9 mouse cellular contexts compared by ENCODE assay signal in the genomic region with DNA sequence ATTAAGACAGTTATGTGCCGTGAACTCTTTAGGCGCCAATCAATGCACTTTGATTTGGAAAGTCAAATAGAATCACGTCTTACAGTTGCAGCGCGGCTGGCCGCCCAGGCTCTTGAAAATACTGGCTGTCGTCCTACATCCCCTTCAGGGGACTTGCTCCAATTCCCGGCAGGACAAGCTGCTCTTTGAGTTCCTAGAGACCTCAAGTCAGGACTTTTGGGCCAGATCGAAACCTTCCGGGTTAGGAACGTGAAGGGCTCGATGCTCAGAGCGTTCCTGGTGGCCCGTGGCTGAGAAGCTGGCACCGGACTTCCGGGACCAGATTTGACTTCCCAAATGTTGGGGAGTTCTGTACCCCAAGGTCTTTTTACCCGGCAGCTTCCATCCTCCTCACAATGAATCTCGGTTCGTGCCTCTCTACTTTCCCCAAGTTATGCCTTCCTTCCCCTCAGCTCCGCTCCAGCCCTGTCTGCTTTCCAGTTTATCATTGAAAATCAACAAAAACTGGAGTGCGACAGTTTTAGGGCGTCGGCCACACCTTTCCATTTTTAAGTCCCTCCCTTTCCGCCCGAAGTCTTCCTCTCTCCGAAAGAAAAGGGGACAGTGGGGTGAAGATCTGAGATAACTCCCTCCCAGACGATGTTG. TPM values are rescaled to one million over a fixed set of nuclear protein-coding genes. Genes with fewer than 3 reads are reported as not detected.
DNase-seq lines count a peak whose midpoint lies in the region; ATAC-seq and TF ChIP-seq lines count a peak whose summit lies in the region.
"Had no signal": no experiment of that assay in that cellular context is flagged by ENCODE, and none has a peak within 500 bp of the region (broad histone marks: within the 10 kb centered on the region; RNA-seq: fewer than 3 reads in every experiment).

No protein-coding gene starts in this region.

- no peak for TF ChIP-seq POLR2A in brain, embryonic 14.5 days (IDR thresholded peaks at IDR 0.05; ENCODE audit: borderline replicate concordance, extremely low read depth, insufficient read depth, insufficient read length, poor library complexity, severe bottlenecking)

- peak overlapping the region; percentile 28 for H3K9ac ChIP-seq in forebrain, postnatal 0 days

- WGBS in forebrain, postnatal 0 days, result 2% methylated on average over 27 of the region's 27 CpGs
- WGBS in macrophage (ENCODE audit: missing documents), result 4% methylated on average over 26 of the region's 27 CpGs

- no peaks in the 10 kb centered on the region for H3K79me2 ChIP-seq in macrophage (ENCODE audit: inconsistent target)

- no peak for TF ChIP-seq CTCF in brain, embryonic 14.5 days (IDR thresholded peaks at IDR 0.05; ENCODE audit: borderline replicate concordance, extremely low read depth, insufficient read depth, insufficient read length)
- TF ChIP-seq CTCF in forebrain, postnatal 0 days (IDR thresholded peaks at IDR 0.05; ENCODE audit: low read depth), result no peak

- H3K4me1 ChIP-seq in forebrain, postnatal 0 days (ENCODE audit: insufficient read depth), result peaks cover 4% of the 10 kb centered on the region; the same call in 1 of the 2 replicates

- H3K9me3 ChIP-seq in forebrain, postnatal 0 days (ENCODE audit: low read length), result no peaks in the 10 kb centered on the region

- H3K27ac ChIP-seq in forebrain, postnatal 0 days (ENCODE audit: low read depth, low read length), result peak overlapping the region; percentile 35; the same call in 1 of the 2 replicates
- H3K27ac ChIP-seq in macrophage, result no peak overlapping the region

- no peaks in the 10 kb centered on the region for H3K36me3 ChIP-seq in forebrain, postnatal 0 days (ENCODE audit: insufficient read depth)
- H3K36me3 ChIP-seq in macrophage (ENCODE audit: inconsistent target), result no peaks in the 10 kb centered on the region
- H3K36me3 ChIP-seq: G1E had no signal

- H3K4me2 ChIP-seq in forebrain, postnatal 0 days (ENCODE audit: low read depth), result peak overlapping the region; percentile 42

- ATAC-seq in forebrain, postnatal 0 days, result no peak
- ATAC-seq in frontal cortex, adult (ENCODE audit: low TSS enrichment), result no peak

- peak; percentile 29 for DNase-seq in kidney, adult 18-20 months
- DNase-seq in kidney, postnatal 4 days, result no peak
- peak; percentile 64 for DNase-seq in brain, embryonic 14.5 days (ENCODE audit: low read depth)
- DNase-seq in forebrain, postnatal 0 days, result peak; percentile 62
- no peak for DNase-seq in layer of hippocampus, adult 8-10 months (ENCODE audit: low spot score in 2 of 2)
- no peak for DNase-seq in thymus, postnatal 0 days (ENCODE audit: low spot score)

- peaks cover 76% of the 10 kb centered on the region for H3K27me3 ChIP-seq in forebrain, postnatal 0 days (ENCODE audit: insufficient read depth, low read length)

- peak overlapping the region; percentile 11 for H3K4me3 ChIP-seq in forebrain, postnatal 0 days (ENCODE audit: low read depth, low read length)
- peak overlapping the region; percentile 3; the same call in 1 of the 2 replicates for H3K4me3 ChIP-seq in macrophage (ENCODE audit: inconsistent target)

RNA-seq across cellular contexts. Expression of a gene that starts 2.3 kb away (rescaled TPM):
- 7.9 and 12.2 TPM in 2 replicates for polyA plus RNA-seq in brain, embryonic 14.5 days (2012; rRNA removed)
- 57.1 and 106 TPM in 2 replicates for total RNA-seq in forebrain, postnatal 0 days (2014; rRNA removed)
- 21.7 and 43.1 TPM in 2 replicates for polyA plus RNA-seq in forebrain, postnatal 0 days (2015; fragmentation: Nextera tagmentation; extraction: Ambion mirVana)
- 1 to 10 TPM in 22 of 26 experiments, under 1 TPM in 4; 0.55 to 7.8 (median 1.9) TPM for total RNA-seq in macrophage (2018; cell fraction: chromatin; rRNA removed)
- total RNA-seq in macrophage (2018; cell fraction: cytosol; rRNA removed), result 1 to 10 TPM in 3 of 26 experiments, under 1 TPM in 23; 0.24 to 1.3 (median 0.59) TPM
- 1 to 10 TPM in 15 of 26 experiments, under 1 TPM in 11; 0.29 to 4.8 (median 1.2) TPM for total RNA-seq in macrophage (2018; cell fraction: nucleus; rRNA removed)
- 0.40 to 0.72 TPM (median 0.54 TPM) in 3 replicates for polyA plus RNA-seq in macrophage (2018)
- 10 to 100 TPM; 15.4 to 20.3 (median 16.3) TPM for total RNA-seq in layer of hippocampus, adult 8-10 months (2022)
- polyA plus RNA-seq in thymus, postnatal 0 days (2015; fragmentation: Nextera tagmentation; extraction: Ambion mirVana), result 0.10 and 0.14 TPM in 2 replicates
- polyA plus RNA-seq: G1E had no signal

Comparison
In these comparisons a context has a peak if more than half of its experiments do, and no peak if none do; other contexts are left out.
1. DNase-seq: peak in kidney, adult 18-20 months (single experiment), brain, embryonic 14.5 days (single experiment) and forebrain, postnatal 0 days (single experiment); none in kidney, postnatal 4 days (0 of 2), layer of hippocampus, adult 8-10 months (0 of 2) and thymus, postnatal 0 days (single experiment).